Mouse (Mus musculus) spleen, adult 2 months (tissue): ENCODE data around the gene Cnih2. TPM values are rescaled to one million over a fixed set of nuclear protein-coding genes. Genes with fewer than 3 reads are reported as not detected.

Experiments
- DNase-seq, 2 experiments: peaks; one replicate each; pipeline versions ENCODE4 v3.0.0 to v3.0.0-alpha.2; 2012 to 2021; ENCODE audit warnings: low spot score in 2 of 2, low read depth in 1 of 2
- H3K27ac ChIP-seq: fragments of 200-500 bp; 2 replicates; pipeline ENCODE4 v1.5.1; 2012; ENCODE audit warnings: low read length, inconsistent platforms; ENCODE audit not compliant: insufficient read depth
- H3K27me3 ChIP-seq: fragments of 200-500 bp; 2 replicates; pipeline ENCODE4 v1.6.1; 2012; ENCODE audit warnings: mild to moderate bottlenecking, moderate library complexity, low read length, inconsistent platforms; ENCODE audit not compliant: control insufficient read depth, insufficient read depth
- H3K36me3 ChIP-seq: fragments of 200-500 bp; 2 replicates; pipeline ENCODE4 v1.6.1; 2012; ENCODE audit warnings: mild to moderate bottlenecking, low read length, inconsistent platforms; ENCODE audit not compliant: control insufficient read depth, insufficient read depth
- H3K4me1 ChIP-seq: fragments of 200-500 bp; 2 replicates; pipeline ENCODE4 v1.6.1; 2011; ENCODE audit warnings: inconsistent platforms; ENCODE audit not compliant: control insufficient read depth, insufficient read depth, insufficient read length
- H3K4me3 ChIP-seq: fragments of 200-500 bp; 2 replicates; pipeline ENCODE4 v1.5.1; 2011; ENCODE audit warnings: mild to moderate bottlenecking, inconsistent platforms; ENCODE audit not compliant: insufficient read depth, insufficient read length; ENCODE audit errors: extremely low read depth
- CTCF ChIP-seq: fragments of 200-500 bp; IDR thresholded peaks from 2 replicates; pipeline ENCODE4 v1.5.1; 2011; ENCODE audit warnings: mild to moderate bottlenecking, inconsistent platforms; ENCODE audit not compliant: insufficient read depth, insufficient read length, insufficient replicate concordance; ENCODE audit errors: extremely low read depth
- POLR2A ChIP-seq: fragments of 200-500 bp; IDR thresholded peaks from 2 replicates; pipeline ENCODE4 v1.6.1; 2011; ENCODE audit warnings: low read depth, low read length, inconsistent platforms
- WGBS: fragments of 180-500 bp; shearing (Covaris S2); methylation state at CpG from one replicate; pipeline ENCODE4 v1.1.7; 2018; 5-methylcytosine and 5-hydroxymethylcytosine counted together
- polyA plus RNA-seq: library from polyadenylated mRNA; depleted of rRNA; stranded (reverse); fragments of >200 nt; gene quantifications from 2 replicates; pipeline ENCODE4 v1.2.3, GENCODE M21; 2012

Gene Cnih2
- polyA plus RNA-seq, 1 experiment: 0.94 TPM

DNA sequence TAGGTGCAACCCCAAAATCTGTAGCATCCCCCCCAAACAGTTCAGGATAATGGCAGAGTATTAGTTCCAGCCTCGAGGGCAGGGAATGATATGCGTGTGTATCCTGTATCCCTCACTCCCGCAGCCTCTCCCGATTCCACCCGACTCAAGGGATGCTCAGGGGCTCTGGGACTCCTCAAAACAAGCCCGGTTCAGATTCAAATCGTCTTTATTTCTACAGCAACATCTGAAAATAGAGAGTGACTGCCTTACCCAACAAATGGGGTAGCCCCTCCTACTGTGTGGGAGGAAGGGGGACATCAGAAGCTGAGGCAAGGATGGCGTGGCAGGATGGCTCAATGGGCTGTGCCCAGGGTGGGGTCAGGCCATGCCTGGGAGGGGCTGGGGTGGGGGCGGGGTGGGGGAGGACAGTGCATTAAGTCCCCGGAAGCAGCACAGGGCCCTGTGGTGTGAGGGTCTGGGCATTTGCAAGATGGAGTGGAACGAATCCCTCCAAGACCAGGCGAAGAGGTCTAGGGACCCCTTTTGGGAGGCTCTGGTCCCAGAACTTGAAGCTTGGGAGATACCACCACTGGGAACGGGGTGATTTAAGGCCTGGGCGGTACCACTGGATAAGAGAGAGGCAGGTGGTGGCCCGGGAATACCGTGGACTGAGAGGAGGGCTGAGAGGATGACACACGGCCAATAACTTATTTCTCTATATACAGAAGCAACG is 9.4 kb upstream of the Cnih2 start:
- Histone ChIP-seq H3K27me3 (no peaks in the 10 kb centered on the region), H3K36me3 (peaks cover 17% of the 10 kb centered on the region), H3K27ac (no peak overlapping the region), H3K4me3 (no peak overlapping the region), H3K4me1 (peaks cover 7% of the 10 kb centered on the region; the same call in 1 of the 2 replicates)
- 89% methylated on average over 18 of the region's 18 CpGs for WGBS
- TF ChIP-seq POLR2A (no peak), CTCF (no peak)
- no peak for DNase-seq

DNA sequence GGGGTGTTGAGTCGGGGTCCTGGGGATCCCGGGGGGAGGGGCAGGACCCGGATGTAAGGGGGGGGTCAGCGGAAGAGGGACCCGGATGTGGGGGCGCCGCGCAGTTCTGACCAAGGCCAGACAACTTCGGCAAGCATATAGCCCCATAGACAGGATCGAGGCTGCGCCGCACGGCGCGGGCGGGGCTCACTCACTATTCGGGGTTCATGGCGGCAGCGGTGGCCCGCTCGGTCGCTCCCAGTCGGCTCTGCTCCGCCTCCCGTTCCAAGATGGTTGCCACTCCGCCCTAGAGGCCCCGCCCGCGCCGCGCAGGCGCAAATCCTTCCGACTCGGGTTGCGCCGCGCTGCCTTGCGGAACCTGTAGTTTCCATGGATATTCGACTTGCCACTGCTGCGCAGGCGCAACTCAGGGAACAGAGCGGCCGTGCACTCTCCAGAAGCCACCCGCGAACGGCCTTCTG is 8.4 kb upstream of the Cnih2 start, which contains the start of gene Rab1b:
Gene Rab1b (minus strand): TSS at position 342 of the 461 bp plus-strand sequence.
- peak within 1 kb of the TSS; percentile 98 for H3K27ac ChIP-seq
- H3K27me3 ChIP-seq: no peaks in the 10 kb centered on the region
- H3K36me3 ChIP-seq: peaks cover 20% of the 10 kb centered on the region
- peaks cover 7% of the 10 kb centered on the region; the same call in 1 of the 2 replicates for H3K4me1 ChIP-seq
- peak; percentile 95 to 96 for DNase-seq
- TF ChIP-seq CTCF: no peak
- peak; percentile 35 for TF ChIP-seq POLR2A
- under 1% methylated on average over 39 of the region's 46 CpGs for WGBS
- peak within 1 kb of the TSS; percentile 97 for H3K4me3 ChIP-seq

DNA sequence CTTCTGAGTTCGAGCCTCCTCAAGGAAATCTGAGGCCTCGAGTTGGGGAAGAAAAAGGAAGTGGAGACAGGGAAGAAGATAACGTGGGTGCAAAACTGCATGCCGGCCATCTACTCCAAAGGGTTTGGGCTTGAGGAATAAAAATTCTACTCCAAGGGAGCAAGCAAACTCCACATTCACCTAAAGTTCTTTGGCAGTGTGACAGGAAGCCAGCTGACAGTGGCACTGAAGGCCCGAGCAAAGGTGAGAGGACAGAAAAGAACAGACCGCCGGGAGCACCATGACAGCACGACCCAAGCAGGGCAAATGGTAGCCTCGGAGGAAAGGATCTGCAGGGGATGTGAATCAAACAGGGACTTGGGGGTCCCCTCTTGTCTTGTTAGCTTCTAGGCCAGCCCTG is 7.8 kb upstream of the Cnih2 start:
- Histone ChIP-seq H3K36me3 (peaks cover 24% of the 10 kb centered on the region), H3K4me1 (peaks cover 7% of the 10 kb centered on the region; the same call in 1 of the 2 replicates), H3K4me3 (peak overlapping the region; percentile 97), H3K27me3 (no peaks in the 10 kb centered on the region), H3K27ac (peak overlapping the region; percentile 98)
- no peak for DNase-seq
- TF ChIP-seq CTCF (no peak), POLR2A (no peak)
- 2% methylated on average over 9 of the region's 9 CpGs for WGBS

DNA sequence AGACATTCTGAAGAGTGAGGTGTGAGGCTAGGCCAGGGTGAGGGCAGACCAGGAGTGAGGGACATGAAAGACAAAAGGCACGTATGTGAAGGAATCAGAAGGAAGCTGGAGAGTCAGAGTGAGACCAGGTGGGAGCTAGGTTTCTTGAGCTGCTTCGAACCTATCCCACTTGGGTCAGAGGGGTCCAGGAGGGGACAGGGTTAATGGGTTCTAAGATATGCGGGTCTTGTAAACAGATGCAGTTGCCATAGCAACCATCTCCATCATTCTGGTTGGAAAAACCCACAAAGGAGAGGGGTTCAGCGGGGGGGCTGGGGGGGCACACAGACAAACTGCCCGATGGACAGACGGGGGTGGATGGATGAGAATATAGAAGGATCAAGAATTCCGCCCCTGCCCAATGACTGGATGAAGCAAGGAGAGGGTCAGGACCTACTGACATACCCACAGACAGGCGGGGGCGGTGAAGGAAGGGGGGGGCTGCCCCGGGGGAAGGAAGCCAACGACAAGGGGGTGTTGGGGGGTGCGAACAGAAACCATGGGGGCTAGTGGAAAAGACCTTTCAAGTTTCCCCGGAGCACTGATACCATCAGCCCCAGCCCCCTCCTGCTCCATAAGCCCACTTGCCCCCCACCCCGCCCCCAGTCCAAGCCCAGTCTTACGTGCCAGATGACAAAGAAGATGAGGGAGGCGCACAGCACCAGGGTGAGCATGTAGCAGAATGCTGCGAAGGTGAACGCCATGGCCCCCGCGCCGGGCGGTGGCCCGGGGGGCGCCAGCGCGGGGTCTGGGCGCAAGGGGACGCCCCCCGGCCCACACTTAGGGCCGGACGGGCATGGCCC is 579 bp downstream of the Cnih2 start:
- Histone ChIP-seq H3K4me1 (peaks cover 8% of the 10 kb centered on the region), H3K27ac (no peak overlapping the region), H3K27me3 (peaks cover 4% of the 10 kb centered on the region), H3K36me3 (peaks cover 27% of the 10 kb centered on the region), H3K4me3 (peak overlapping the region; percentile 27; the same call in 1 of the 2 replicates)
- no peak for DNase-seq
- TF ChIP-seq POLR2A (no peak), CTCF (no peak)
- 11% methylated on average over 24 of the region's 31 CpGs for WGBS

DNA sequence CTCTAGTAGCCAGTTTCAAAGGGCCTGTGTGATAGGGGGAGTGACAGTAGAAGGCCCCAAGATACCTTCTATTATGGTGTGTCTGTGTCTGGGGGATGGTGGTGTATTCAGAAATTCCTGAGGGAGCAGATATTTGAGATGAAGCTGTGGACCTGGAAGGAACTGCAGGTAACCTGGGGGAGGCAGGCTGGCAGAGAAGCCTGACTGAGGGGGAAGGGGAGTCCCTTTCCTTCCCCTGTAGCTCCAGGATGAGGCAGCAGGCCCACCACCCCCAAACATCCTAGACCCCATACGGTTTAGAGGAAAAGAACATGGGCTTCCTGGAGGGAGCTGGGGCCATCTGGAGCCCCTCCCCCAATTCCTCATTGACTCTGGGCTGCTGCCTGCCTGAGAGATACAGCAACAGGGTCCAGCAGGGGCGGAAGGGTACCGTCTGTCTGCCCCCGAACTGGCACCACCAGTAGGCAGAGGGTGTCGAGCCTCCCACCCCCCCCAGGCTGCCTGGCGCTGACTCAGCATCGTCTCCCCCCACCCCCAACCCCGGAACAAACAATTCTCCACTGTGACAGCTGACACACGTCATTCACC is 2.3 kb downstream of the Cnih2 start:
- 10% methylated on average over 9 of the region's 9 CpGs for WGBS
- TF ChIP-seq POLR2A: no peak
- TF ChIP-seq CTCF: no peak
- no peak for DNase-seq
- peaks cover 8% of the 10 kb centered on the region for H3K4me1 ChIP-seq
- H3K4me3 ChIP-seq: no peak overlapping the region
- peaks cover 21% of the 10 kb centered on the region for H3K36me3 ChIP-seq
- peaks cover 4% of the 10 kb centered on the region for H3K27me3 ChIP-seq
- no peak overlapping the region for H3K27ac ChIP-seq

DNA sequence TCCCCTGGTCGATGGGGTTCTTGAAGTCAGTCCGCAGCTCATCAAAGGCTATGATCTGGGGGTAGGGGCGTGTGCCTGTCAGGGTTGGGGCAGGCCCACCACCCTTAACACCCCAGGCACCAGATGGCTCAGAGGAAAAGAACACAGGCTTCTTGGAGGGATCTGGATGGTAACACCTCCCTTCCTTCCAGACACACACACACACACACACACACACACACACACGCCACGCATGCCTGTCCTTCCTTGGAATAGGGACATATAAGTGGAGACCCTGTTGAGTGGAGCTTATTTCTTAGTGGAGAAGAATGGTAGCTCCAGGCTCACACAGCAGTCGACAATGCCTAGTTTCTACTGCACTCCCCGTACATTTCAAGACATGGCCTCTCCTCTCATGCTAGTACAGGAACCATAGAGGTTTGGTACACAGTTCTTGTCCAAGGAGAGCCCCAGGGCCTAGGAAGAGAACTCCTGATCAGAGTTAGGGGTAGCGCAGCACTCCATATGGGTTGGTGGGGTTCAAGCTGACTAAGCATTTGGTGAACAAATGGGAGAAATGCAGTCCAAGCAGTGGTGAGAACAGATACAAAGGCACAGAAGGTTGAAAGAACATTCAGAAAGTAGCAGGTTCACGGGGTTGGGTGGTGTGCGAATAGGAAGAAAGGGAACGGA is 3.4 kb downstream of the Cnih2 start:
- H3K27me3 ChIP-seq: peaks cover 4% of the 10 kb centered on the region
- H3K4me3 ChIP-seq: no peak overlapping the region
- no peak overlapping the region for H3K27ac ChIP-seq
- H3K4me1 ChIP-seq: peaks cover 8% of the 10 kb centered on the region
- no peak for DNase-seq
- 52% methylated on average over 11 of the region's 11 CpGs for WGBS
- TF ChIP-seq CTCF (no peak), POLR2A (no peak)
- peaks cover 11% of the 10 kb centered on the region for H3K36me3 ChIP-seq
